Mouse (Mus musculus): ENCODE data around the gene Ahnak. TPM values are rescaled to one million over a fixed set of nuclear protein-coding genes. Genes with fewer than 3 reads are reported as not detected.
"Not testable (repeated sequence)": the region's sequence is repeated elsewhere in the genome, so short reads cannot be mapped to it uniquely, and the experiment has no call there.

Gene Ahnak
- polyA plus RNA-seq, 1 experiment from 2014 or later, result 3.5 TPM

- ATAC-seq, result no peak
- H3K9ac ChIP-seq (ENCODE audit: low read depth, low read length), result no peak overlapping the region
- no peaks in the 10 kb centered on the region for H3K27me3 ChIP-seq (replicated peaks; ENCODE audit: control insufficient read depth, insufficient read depth, low read length)
- no peak overlapping the region for H3K27ac ChIP-seq (ENCODE audit: low read depth, low read length)
- H3K9me3 ChIP-seq (ENCODE audit: control insufficient read depth, low read length), result no peaks in the 10 kb centered on the region
- H3K4me3 ChIP-seq (ENCODE audit: low read length), result no peak overlapping the region
- H3K4me2 ChIP-seq (ENCODE audit: low read length), result no peak overlapping the region
- H3K4me1 ChIP-seq (ENCODE audit: control insufficient read depth, insufficient read depth, low read depth, low read length), result no peaks in the 10 kb centered on the region
- WGBS, result 93% methylated on average over 4 of the region's 4 CpGs
- peaks cover 5% of the 10 kb centered on the region; the same call in 1 of the 2 replicates for H3K36me3 ChIP-seq (ENCODE audit: control insufficient read depth, insufficient read depth, low read length)
Measured at GRCm38 (mm10) chr19:9116268-9116667, 127.2 kb downstream of the Ahnak start.

- WGBS, result 66% methylated on average over 5 of the region's 5 CpGs
- Histone ChIP-seq H3K27me3 (replicated peaks; ENCODE audit: control insufficient read depth, insufficient read depth, low read length) (no peaks in the 10 kb centered on the region), H3K4me2 (ENCODE audit: low read length) (no peak overlapping the region), H3K9me3 (ENCODE audit: control insufficient read depth, low read length) (no peaks in the 10 kb centered on the region), H3K27ac (ENCODE audit: low read depth, low read length) (no peak overlapping the region), H3K4me3 (ENCODE audit: low read length) (no peak overlapping the region), H3K9ac (ENCODE audit: low read depth, low read length) (no peak overlapping the region), H3K4me1 (ENCODE audit: control insufficient read depth, insufficient read depth, low read depth, low read length) (no peaks in the 10 kb centered on the region), H3K36me3 (ENCODE audit: control insufficient read depth, insufficient read depth, low read length) (peaks cover 4% of the 10 kb centered on the region; the same call in 1 of the 2 replicates)
- no peak for ATAC-seq
Measured at GRCm38 (mm10) chr19:9117275-9117674, 128.2 kb downstream of the Ahnak start.

DNA sequence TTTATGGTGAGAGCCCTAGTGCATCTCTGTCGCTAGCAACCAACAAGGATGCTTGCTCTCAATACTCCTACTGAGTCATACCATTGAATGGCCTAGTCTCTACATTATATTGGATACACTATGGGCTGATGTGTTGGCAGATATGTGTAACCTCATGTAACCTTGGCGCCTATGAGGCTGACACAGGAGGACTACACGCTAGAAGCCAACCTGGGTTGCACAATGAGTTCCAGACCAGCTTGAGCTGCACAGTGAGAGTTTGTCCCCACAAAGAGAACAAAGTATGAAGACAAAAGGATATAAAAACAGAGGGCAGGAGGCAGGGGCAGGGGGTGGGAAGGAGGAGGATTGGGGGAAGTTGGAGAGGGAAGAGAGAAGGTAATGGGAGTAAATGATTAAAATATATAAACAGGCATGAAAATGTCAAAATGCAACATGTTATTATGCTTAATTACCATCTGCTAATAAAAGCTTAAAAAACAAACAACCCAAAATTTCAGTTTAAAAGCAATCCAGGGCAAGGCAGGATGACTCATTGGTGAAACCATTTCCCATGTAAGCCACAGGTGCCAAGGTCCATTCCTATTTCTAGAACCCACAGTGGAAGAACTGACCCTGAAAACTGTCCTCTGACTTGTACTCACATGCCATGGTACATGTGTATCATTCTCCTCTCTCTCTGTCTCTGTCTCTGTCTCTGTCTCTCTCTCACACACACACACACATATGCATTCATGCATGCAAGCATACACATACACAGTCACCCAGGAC lies 130.8 kb downstream of the Ahnak start:
- Histone ChIP-seq H3K36me3 (ENCODE audit: control insufficient read depth, insufficient read depth, low read length) (no peaks in the 10 kb centered on the region), H3K27me3 (replicated peaks; ENCODE audit: control insufficient read depth, insufficient read depth, low read length) (no peaks in the 10 kb centered on the region), H3K27ac (ENCODE audit: low read depth, low read length) (no peak overlapping the region), H3K9ac (ENCODE audit: low read depth, low read length) (no peak overlapping the region), H3K4me3 (ENCODE audit: low read length) (no peak overlapping the region), H3K4me1 (ENCODE audit: control insufficient read depth, insufficient read depth, low read depth, low read length) (no peaks in the 10 kb centered on the region), H3K4me2 (ENCODE audit: low read length) (no peak overlapping the region), H3K9me3 (ENCODE audit: control insufficient read depth, low read length) (no peaks in the 10 kb centered on the region)
- no peak for ATAC-seq
- WGBS, result 94% methylated on average over 3 of the region's 3 CpGs

GRCm38 (mm10) chr19:9122390-9122789 lies 133.3 kb downstream of the Ahnak start:
- Histone ChIP-seq H3K4me3 (ENCODE audit: low read length) (no peak overlapping the region), H3K9ac (ENCODE audit: low read depth, low read length) (no peak overlapping the region), H3K4me2 (ENCODE audit: low read length) (no peak overlapping the region), H3K4me1 (ENCODE audit: control insufficient read depth, insufficient read depth, low read depth, low read length) (no peaks in the 10 kb centered on the region), H3K27me3 (replicated peaks; ENCODE audit: control insufficient read depth, insufficient read depth, low read length) (no peaks in the 10 kb centered on the region), H3K27ac (ENCODE audit: low read depth, low read length) (no peak overlapping the region), H3K36me3 (ENCODE audit: control insufficient read depth, insufficient read depth, low read length) (no peaks in the 10 kb centered on the region), H3K9me3 (ENCODE audit: control insufficient read depth, low read length) (no peaks in the 10 kb centered on the region)
- no peak for ATAC-seq
- 100% methylated on average over 1 of the region's 1 CpGs for WGBS

- H3K27ac ChIP-seq (ENCODE audit: low read depth, low read length); H3K27me3 ChIP-seq (replicated peaks; ENCODE audit: control insufficient read depth, insufficient read depth, low read length); H3K9me3 ChIP-seq (ENCODE audit: control insufficient read depth, low read length); H3K36me3 ChIP-seq (ENCODE audit: control insufficient read depth, insufficient read depth, low read length); H3K4me1 ChIP-seq (ENCODE audit: control insufficient read depth, insufficient read depth, low read depth, low read length); H3K9ac ChIP-seq (ENCODE audit: low read depth, low read length); H3K4me2 ChIP-seq (ENCODE audit: low read length); H3K4me3 ChIP-seq (ENCODE audit: low read length); ATAC-seq: not testable (repeated sequence)
- WGBS, result 94% methylated on average over 2 of the region's 2 CpGs
Measured at GRCm38 (mm10) chr19:9123986-9124385, 134.9 kb downstream of the Ahnak start.

Other genes starting within 250 kb of the Ahnak start
- gene 1700092M07Rik, start 248.6 kb upstream of the Ahnak start, polyA plus RNA-seq (2015; fragmentation: Nextera tagmentation; extraction: Ambion mirVana), result 1.5 and 1.6 TPM in 2 replicates
- 109 and 119 TPM in 2 replicates for gene Stx5a, start 247.9 kb upstream of the Ahnak start, polyA plus RNA-seq (2015; fragmentation: Nextera tagmentation; extraction: Ambion mirVana)
- gene Nxf1, start 232.2 kb upstream of the Ahnak start, polyA plus RNA-seq (2015; fragmentation: Nextera tagmentation; extraction: Ambion mirVana), result 120 and 140 TPM in 2 replicates
- gene Tmem223, start 218.3 kb upstream of the Ahnak start, polyA plus RNA-seq (2015; fragmentation: Nextera tagmentation; extraction: Ambion mirVana), result 200 and 220 TPM in 2 replicates
- 30.4 and 32.1 TPM in 2 replicates for gene Tmem179b, start 214.8 kb upstream of the Ahnak start, polyA plus RNA-seq (2015; fragmentation: Nextera tagmentation; extraction: Ambion mirVana)
- 31.7 and 33.1 TPM in 2 replicates for gene Taf6l, start 202.9 kb upstream of the Ahnak start, polyA plus RNA-seq (2015; fragmentation: Nextera tagmentation; extraction: Ambion mirVana)
- 136 and 147 TPM in 2 replicates for gene Polr2g, start 190.7 kb upstream of the Ahnak start, polyA plus RNA-seq (2015; fragmentation: Nextera tagmentation; extraction: Ambion mirVana)
- gene Zbtb3, start 186.7 kb upstream of the Ahnak start, polyA plus RNA-seq (2015; fragmentation: Nextera tagmentation; extraction: Ambion mirVana), result 8.0 and 8.1 TPM in 2 replicates
- gene Ttc9c, start 170.0 kb upstream of the Ahnak start, polyA plus RNA-seq (2015; fragmentation: Nextera tagmentation; extraction: Ambion mirVana), result 51.6 and 54.3 TPM in 2 replicates
- 5.1 and 5.8 TPM in 2 replicates for gene Hnrnpul2, start 169.3 kb upstream of the Ahnak start, polyA plus RNA-seq (2015; fragmentation: Nextera tagmentation; extraction: Ambion mirVana)
- not detected in 2 replicates for gene AC129217.1, start 159.5 kb upstream of the Ahnak start, polyA plus RNA-seq (2015; fragmentation: Nextera tagmentation; extraction: Ambion mirVana)
- 117 TPM in 2 replicates for gene Bscl2, start 151.8 kb upstream of the Ahnak start, polyA plus RNA-seq (2015; fragmentation: Nextera tagmentation; extraction: Ambion mirVana)
- 477 and 526 TPM in 2 replicates for gene Gng3, start 150.1 kb upstream of the Ahnak start, polyA plus RNA-seq (2015; fragmentation: Nextera tagmentation; extraction: Ambion mirVana)
- 0.94 and 1.2 TPM in 2 replicates for gene Lrrn4cl, start 138.5 kb upstream of the Ahnak start, polyA plus RNA-seq (2015; fragmentation: Nextera tagmentation; extraction: Ambion mirVana)
- 147 and 151 TPM in 2 replicates for gene Ubxn1, start 117.8 kb upstream of the Ahnak start, polyA plus RNA-seq (2015; fragmentation: Nextera tagmentation; extraction: Ambion mirVana)
- gene Uqcc3, start 108.4 kb upstream of the Ahnak start, polyA plus RNA-seq (2015; fragmentation: Nextera tagmentation; extraction: Ambion mirVana), result 58.5 and 61.5 TPM in 2 replicates
- 27.5 and 35.0 TPM in 2 replicates for gene Lbhd1, start 105.6 kb upstream of the Ahnak start, polyA plus RNA-seq (2015; fragmentation: Nextera tagmentation; extraction: Ambion mirVana)
- not detected in 2 replicates for gene Gm49403, start 105.4 kb upstream of the Ahnak start, polyA plus RNA-seq (2015; fragmentation: Nextera tagmentation; extraction: Ambion mirVana)
- gene 1810009A15Rik, start 100.4 kb upstream of the Ahnak start, polyA plus RNA-seq (2015; fragmentation: Nextera tagmentation; extraction: Ambion mirVana), result 44.3 and 46.5 TPM in 2 replicates
- not detected in 2 replicates for gene Gm49416, start 100.4 kb upstream of the Ahnak start, polyA plus RNA-seq (2015; fragmentation: Nextera tagmentation; extraction: Ambion mirVana)
- gene Ints5, start 96.3 kb upstream of the Ahnak start, polyA plus RNA-seq (2015; fragmentation: Nextera tagmentation; extraction: Ambion mirVana), result 31.1 and 35.2 TPM in 2 replicates
- gene Ganab, start 91.2 kb upstream of the Ahnak start, polyA plus RNA-seq (2015; fragmentation: Nextera tagmentation; extraction: Ambion mirVana), result 72.1 and 84.5 TPM in 2 replicates
- 98.3 and 99.5 TPM in 2 replicates for gene B3gat3, start 68.9 kb upstream of the Ahnak start, polyA plus RNA-seq (2015; fragmentation: Nextera tagmentation; extraction: Ambion mirVana)
- 2.9 and 3.0 TPM in 2 replicates for gene Rom1, start 59.9 kb upstream of the Ahnak start, polyA plus RNA-seq (2015; fragmentation: Nextera tagmentation; extraction: Ambion mirVana)
- 10.3 and 11.3 TPM in 2 replicates for gene Eml3, start 59.7 kb upstream of the Ahnak start, polyA plus RNA-seq (2015; fragmentation: Nextera tagmentation; extraction: Ambion mirVana)
- 91.3 and 103 TPM in 2 replicates for gene Mta2, start 47.4 kb upstream of the Ahnak start, polyA plus RNA-seq (2015; fragmentation: Nextera tagmentation; extraction: Ambion mirVana)
- gene Tut1, start 35.4 kb upstream of the Ahnak start, polyA plus RNA-seq (2015; fragmentation: Nextera tagmentation; extraction: Ambion mirVana), result 23.9 and 26.3 TPM in 2 replicates
- gene Eef1g, start 22.2 kb upstream of the Ahnak start, polyA plus RNA-seq (2015; fragmentation: Nextera tagmentation; extraction: Ambion mirVana), result 284 and 301 TPM in 2 replicates
- not detected in 2 replicates for gene Scgb1a1, start 98.7 kb downstream of the Ahnak start, polyA plus RNA-seq (2015; fragmentation: Nextera tagmentation; extraction: Ambion mirVana)
- gene Asrgl1, start 146.4 kb downstream of the Ahnak start, polyA plus RNA-seq (2015; fragmentation: Nextera tagmentation; extraction: Ambion mirVana), result 34.1 and 44.9 TPM in 2 replicates

Data from hindbrain, embryonic 16.5 days (tissue).